Mouse (Mus musculus) limb, embryonic 12.5 days (tissue): ENCODE data around the gene Mrps11. TPM values are rescaled to one million over a fixed set of nuclear protein-coding genes. Genes with fewer than 3 reads are reported as not detected.

Experiments used
- ATAC-seq: fragments of 200-750 bp; cut with Nextera tagmentation; 2 replicates; pipeline ENCODE4 v1.8.0; 2017; ENCODE audit warnings: low read depth, moderate TSS enrichment; ENCODE audit not compliant: insufficient number of reproducible peaks, insufficient read depth, low FRiP score, low TSS enrichment
- H3K27ac ChIP-seq: fragments of 300-500 bp; sonication (generic); 2 replicates; pipeline ENCODE4 v1.5.1; 2016; ENCODE audit warnings: mild to moderate bottlenecking, moderate library complexity
- H3K27me3 ChIP-seq: fragments of 300-500 bp; sonication (generic); 2 replicates; pipeline ENCODE4 v1.6.1; 2016; ENCODE audit warnings: mild to moderate bottlenecking, moderate library complexity
- H3K36me3 ChIP-seq: fragments of 300-500 bp; sonication (generic); 2 replicates; pipeline ENCODE4 v1.6.1; 2016; ENCODE audit warnings: mild to moderate bottlenecking, moderate library complexity
- H3K4me1 ChIP-seq: fragments of 300-500 bp; sonication (generic); replicated peaks from 2 replicates; pipeline ENCODE4 v1.6.1; 2016
- H3K4me2 ChIP-seq: fragments of 300-500 bp; sonication (generic); 2 replicates; pipeline ENCODE4 v1.6.1; 2016; ENCODE audit warnings: mild to moderate bottlenecking, moderate library complexity
- H3K4me3 ChIP-seq: fragments of 300-500 bp; sonication (generic); replicated peaks from 2 replicates; pipeline ENCODE4 v1.5.1; 2016; ENCODE audit warnings: mild to moderate bottlenecking
- H3K9ac ChIP-seq: fragments of 300-500 bp; sonication (generic); replicated peaks from 2 replicates; pipeline ENCODE4 v1.6.1; 2016; ENCODE audit warnings: mild to moderate bottlenecking, moderate library complexity
- H3K9me3 ChIP-seq: fragments of 300-500 bp; sonication (generic); 2 replicates; pipeline ENCODE4 v1.6.1; 2016; ENCODE audit warnings: mild to moderate bottlenecking, moderate library complexity
- WGBS: fragments of 180-500 bp; shearing (Covaris S2); methylation state at CpG from one replicate; pipeline ENCODE4 v1.1.7; 2016; 5-methylcytosine and 5-hydroxymethylcytosine counted together
- polyA plus RNA-seq: library from polyadenylated mRNA; unstranded; fragments of >200 nt; fragmentation: Nextera tagmentation; extraction: Ambion mirVana; gene quantifications from 2 replicates; pipeline ENCODE4 v1.2.1, GENCODE M21; 2016

Mrps11 gene
- polyA plus RNA-seq, 1 experiment from 2014 or later: 84.1 TPM

- Histone ChIP-seq H3K27ac (no peak overlapping the region), H3K9me3 (no peaks in the 10 kb centered on the region), H3K36me3 (peaks cover 71% of the 10 kb centered on the region), H3K4me2 (no peak overlapping the region), H3K9ac (no peak overlapping the region), H3K4me3 (no peak overlapping the region), H3K4me1 (no peaks in the 10 kb centered on the region), H3K27me3 (no peaks in the 10 kb centered on the region)
- WGBS: 67% methylated on average over 4 of the region's 4 CpGs
- no peak for ATAC-seq
Observed at GRCm38 (mm10) chr7:78837250-78837649, 54.3 kb downstream of the Mrps11 start.

GRCm38 (mm10) chr7:78841601-78842000 is 58.7 kb downstream of the Mrps11 start:
- Histone ChIP-seq H3K4me2 (no peak overlapping the region), H3K36me3 (peaks cover 67% of the 10 kb centered on the region), H3K9ac (no peak overlapping the region), H3K27me3 (no peaks in the 10 kb centered on the region), H3K9me3 (no peaks in the 10 kb centered on the region), H3K4me3 (no peak overlapping the region), H3K4me1 (peaks cover 6% of the 10 kb centered on the region; the same call in 1 of the 2 replicates), H3K27ac (no peak overlapping the region)
- WGBS: 84% methylated on average over 5 of the region's 5 CpGs
- no peak for ATAC-seq

Other genes with a start within 250 kb of the Mrps11 start
- 0.18 and 0.64 TPM in 2 replicates for gene Ntrk3, start 45.1 kb upstream of the Mrps11 start, polyA plus RNA-seq
- gene Mrpl46, start 412 bp downstream of the Mrps11 start, polyA plus RNA-seq: 66.4 and 69.6 TPM in 2 replicates
- 23.9 and 25.2 TPM in 2 replicates for gene Det1, start 64.1 kb downstream of the Mrps11 start, polyA plus RNA-seq
- gene Aen, start 112.7 kb downstream of the Mrps11 start, polyA plus RNA-seq: 36.4 and 38.5 TPM in 2 replicates
- 0.25 and 0.65 TPM in 2 replicates for gene Isg20, start 130.3 kb downstream of the Mrps11 start, polyA plus RNA-seq